Mouse (Mus musculus) neural tube, embryonic 15.5 days (tissue): ENCODE measurements around the gene B3galt5. TPM values are rescaled to one million over a fixed set of nuclear protein-coding genes. Genes with fewer than 3 reads are reported as not detected.
A peak's percentile ranks its signal among the peaks of the same experiment; 100 is the strongest.

Source experiments
- ATAC-seq: fragments of 200-750 bp; cut with Nextera tagmentation; 2 replicates; pipeline ENCODE4 v1.8.0; 2017; ENCODE audit warnings: mild to moderate bottlenecking, moderate TSS enrichment, moderate library complexity; ENCODE audit not compliant: low FRiP score
- H3K27ac ChIP-seq: fragments of 300-500 bp; sonication (generic); replicated peaks from 2 replicates; pipeline ENCODE4 v1.5.1; 2015; ENCODE audit warnings: mild to moderate bottlenecking, inconsistent platforms
- H3K27me3 ChIP-seq: fragments of 300-500 bp; sonication (generic); replicated peaks from 2 replicates; pipeline ENCODE4 v1.6.1; 2015; ENCODE audit warnings: inconsistent platforms
- H3K36me3 ChIP-seq: fragments of 300-500 bp; sonication (generic); 2 replicates; pipeline ENCODE4 v1.6.1; 2015; ENCODE audit warnings: inconsistent platforms
- H3K4me1 ChIP-seq: fragments of 300-500 bp; sonication (generic); 2 replicates; pipeline ENCODE4 v1.6.1; 2015; ENCODE audit warnings: inconsistent platforms
- H3K4me2 ChIP-seq: fragments of 300-500 bp; sonication (generic); 2 replicates; pipeline ENCODE4 v1.6.1; 2015; ENCODE audit warnings: inconsistent platforms, mild to moderate bottlenecking, moderate library complexity
- H3K4me3 ChIP-seq: fragments of 300-500 bp; sonication (generic); replicated peaks from 2 replicates; pipeline ENCODE4 v1.5.1; 2015; ENCODE audit warnings: mild to moderate bottlenecking, inconsistent platforms
- H3K9ac ChIP-seq: fragments of 300-500 bp; sonication (generic); replicated peaks from 2 replicates; pipeline ENCODE4 v1.6.1; 2015; ENCODE audit warnings: mild to moderate bottlenecking, inconsistent platforms
- H3K9me3 ChIP-seq: fragments of 300-500 bp; sonication (generic); replicated peaks from 2 replicates; pipeline ENCODE4 v1.6.1; 2016; ENCODE audit warnings: inconsistent platforms
- WGBS: fragments of 180-500 bp; shearing (Covaris S2); methylation state at CpG from one replicate; pipeline ENCODE4 v1.1.7; 2015; ENCODE audit warnings: mixed read lengths; 5-methylcytosine and 5-hydroxymethylcytosine counted together
- polyA plus RNA-seq: library from polyadenylated mRNA; unstranded; fragments of >200 nt; fragmentation: Nextera tagmentation; extraction: Ambion mirVana; gene quantifications from 2 replicates; pipeline ENCODE4 v1.2.1, GENCODE M21; 2015

Gene B3galt5
- polyA plus RNA-seq, 1 experiment from 2014 or later, result 6.2 TPM

GRCm38 (mm10) chr16:96272929-96273619 lies 37.5 kb downstream of the B3galt5 start:
- H3K27ac ChIP-seq, result no peak overlapping the region
- H3K4me2 ChIP-seq, result no peak overlapping the region
- H3K4me1 ChIP-seq, result 0 out of 2 replicates have a peak, but pooled peaks cover 2% of the 10 kb centered on the region
- H3K36me3 ChIP-seq, result no peaks in the 10 kb centered on the region
- no peak overlapping the region for H3K9ac ChIP-seq
- H3K27me3 ChIP-seq, result no peaks in the 10 kb centered on the region
- no peak for ATAC-seq
- no peak overlapping the region for H3K4me3 ChIP-seq
- H3K9me3 ChIP-seq, result no peaks in the 10 kb centered on the region
- 58% methylated on average over 14 of the region's 14 CpGs for WGBS

- Histone ChIP-seq H3K9me3 (no peaks in the 10 kb centered on the region), H3K4me1 (peaks cover 33% of the 10 kb centered on the region), H3K36me3 (no peaks in the 10 kb centered on the region), H3K4me3 (no peak overlapping the region), H3K27ac (no peak overlapping the region), H3K9ac (no peak overlapping the region), H3K4me2 (no peak overlapping the region), H3K27me3 (no peaks in the 10 kb centered on the region)
- no peak for ATAC-seq
- 80% methylated on average over 3 of the region's 3 CpGs for WGBS
Measured at GRCm38 (mm10) chr16:96276596-96276995, 41.0 kb downstream of the B3galt5 start.

DNA sequence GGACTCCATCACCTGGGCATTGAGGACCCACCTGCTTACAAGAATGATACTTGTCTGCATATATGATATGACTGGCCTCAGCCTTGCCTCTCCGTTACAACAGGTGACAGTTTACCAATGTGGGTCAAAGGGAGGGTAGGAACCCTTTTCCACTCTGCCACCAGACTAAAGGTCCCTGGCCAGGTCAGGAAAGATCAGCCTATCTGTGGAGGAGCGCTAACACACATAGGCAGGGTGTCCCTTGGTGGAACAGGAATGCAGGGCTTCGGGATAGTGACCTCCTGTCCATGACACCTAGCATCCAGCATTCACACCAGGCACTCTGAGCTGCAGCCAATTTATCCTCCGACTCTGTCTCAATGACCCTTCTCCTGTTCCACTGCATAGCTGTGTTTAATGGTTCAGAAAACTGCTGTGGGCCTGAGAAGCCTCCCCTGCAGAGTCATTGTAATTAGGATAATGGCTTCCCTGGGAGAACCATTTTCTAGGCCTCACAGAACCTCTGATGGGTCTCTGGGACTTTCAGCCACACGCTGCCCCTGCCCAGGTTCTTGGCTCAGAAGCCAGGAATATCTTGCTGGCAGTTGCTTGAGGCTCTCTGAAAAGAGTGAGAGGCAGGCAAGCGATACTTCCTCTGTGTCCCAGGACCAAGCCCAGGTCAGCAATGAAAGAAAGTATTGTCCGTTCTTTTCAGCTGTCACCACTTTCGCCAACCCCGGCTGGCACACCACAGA lies 43.1 kb downstream of the B3galt5 start:
- 27% methylated on average over 9 of the region's 9 CpGs for WGBS
- Histone ChIP-seq H3K27me3 (no peaks in the 10 kb centered on the region), H3K27ac (peak overlapping the region; percentile 41; the same call in 1 of the 2 replicates), H3K9me3 (no peaks in the 10 kb centered on the region), H3K9ac (no peak overlapping the region), H3K4me1 (peaks cover 38% of the 10 kb centered on the region), H3K4me3 (no peak overlapping the region), H3K36me3 (no peaks in the 10 kb centered on the region), H3K4me2 (no peak overlapping the region)
- 0 out of 2 replicates have a peak, but pooled peaks have one; percentile 15 for ATAC-seq

DNA sequence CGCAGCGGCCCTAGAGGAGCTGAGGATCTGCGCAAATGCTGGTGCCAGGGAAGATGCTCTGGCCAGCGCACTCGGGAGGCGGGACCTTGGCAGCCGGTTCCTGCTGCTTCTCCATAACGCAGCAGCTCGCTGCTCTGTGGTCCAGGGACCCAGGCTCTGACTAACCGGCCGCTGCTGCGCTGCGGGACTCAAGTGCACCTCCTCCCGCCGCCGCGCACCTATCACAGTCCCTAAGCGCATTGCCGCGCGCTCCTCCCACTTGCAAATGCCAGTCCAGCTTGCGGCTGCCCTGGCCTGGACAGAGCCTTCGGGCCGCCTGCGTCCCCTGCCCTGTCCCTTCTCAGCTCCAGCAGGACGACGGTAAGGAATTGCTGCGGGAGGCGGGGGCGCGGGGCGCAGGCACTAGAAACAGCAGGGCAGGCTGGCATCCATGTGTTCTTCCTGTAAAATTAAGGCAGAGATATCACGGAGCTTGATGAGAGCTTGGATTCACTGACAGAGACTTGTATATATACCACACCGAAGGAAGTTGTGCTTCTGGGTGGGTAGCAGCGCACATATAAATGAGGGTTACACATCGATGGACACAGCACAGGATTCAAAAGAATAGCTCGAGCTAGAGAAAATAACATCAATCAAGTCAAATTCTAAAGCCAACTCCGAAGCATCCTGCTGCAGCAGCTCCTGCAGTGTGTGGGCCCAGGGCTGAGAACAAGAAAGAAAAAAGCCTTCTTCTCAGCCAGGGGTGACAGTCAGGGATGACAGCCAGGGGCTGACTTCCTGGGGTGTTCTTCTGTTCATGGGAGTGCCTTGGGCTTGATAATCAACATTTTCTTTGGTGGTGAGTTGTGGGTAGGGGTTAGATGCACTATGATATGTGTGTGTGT lies 45.4 kb downstream of the B3galt5 start:
- ATAC-seq, result peak; percentile 78

GRCm38 (mm10) chr16:96282566-96282965 lies 47.0 kb downstream of the B3galt5 start:
- H3K4me3 ChIP-seq, result no peak overlapping the region
- H3K4me1 ChIP-seq, result peaks cover 38% of the 10 kb centered on the region
- H3K9ac ChIP-seq, result no peak overlapping the region
- no peaks in the 10 kb centered on the region for H3K9me3 ChIP-seq
- WGBS, result 96% methylated on average over 9 of the region's 9 CpGs
- no peak overlapping the region for H3K27ac ChIP-seq
- no peaks in the 10 kb centered on the region for H3K36me3 ChIP-seq
- peak overlapping the region; percentile 93 for H3K4me2 ChIP-seq
- ATAC-seq, result no peak
- H3K27me3 ChIP-seq, result no peaks in the 10 kb centered on the region

More for the DNA sequence above, 45.4 kb downstream of the B3galt5 start:
- under 1% methylated on average over 38 of the region's 38 CpGs for WGBS
- H3K9ac ChIP-seq, result peak overlapping the region; percentile 69
- no peaks in the 10 kb centered on the region for H3K9me3 ChIP-seq
- H3K4me1 ChIP-seq, result peaks cover 38% of the 10 kb centered on the region
- H3K27me3 ChIP-seq, result no peaks in the 10 kb centered on the region
- no peaks in the 10 kb centered on the region for H3K36me3 ChIP-seq
- H3K4me2 ChIP-seq, result peak overlapping the region; percentile 93
- peak overlapping the region; percentile 56 for H3K4me3 ChIP-seq
- H3K27ac ChIP-seq, result peak overlapping the region; percentile 74

- 70% methylated on average over 9 of the region's 9 CpGs for WGBS
- no peak for ATAC-seq
- H3K4me1 ChIP-seq, result no peaks in the 10 kb centered on the region
- no peak overlapping the region for H3K9ac ChIP-seq
- H3K4me2 ChIP-seq, result no peak overlapping the region
- no peaks in the 10 kb centered on the region for H3K9me3 ChIP-seq
- no peak overlapping the region for H3K4me3 ChIP-seq
- H3K27ac ChIP-seq, result no peak overlapping the region
- H3K36me3 ChIP-seq, result no peaks in the 10 kb centered on the region
- no peaks in the 10 kb centered on the region for H3K27me3 ChIP-seq
Measured at GRCm38 (mm10) chr16:96291885-96292284, 56.3 kb downstream of the B3galt5 start.

- H3K27me3 ChIP-seq, result no peaks in the 10 kb centered on the region
- no peak overlapping the region for H3K9ac ChIP-seq
- no peak overlapping the region for H3K4me3 ChIP-seq
- H3K9me3 ChIP-seq, result no peaks in the 10 kb centered on the region
- H3K36me3 ChIP-seq, result no peaks in the 10 kb centered on the region
- no peak for ATAC-seq
- WGBS, result 68% methylated on average over 15 of the region's 15 CpGs
- no peak overlapping the region for H3K4me2 ChIP-seq
- H3K27ac ChIP-seq, result no peak overlapping the region
- H3K4me1 ChIP-seq, result no peaks in the 10 kb centered on the region
Measured at GRCm38 (mm10) chr16:96292530-96293173, 57.1 kb downstream of the B3galt5 start.

DNA sequence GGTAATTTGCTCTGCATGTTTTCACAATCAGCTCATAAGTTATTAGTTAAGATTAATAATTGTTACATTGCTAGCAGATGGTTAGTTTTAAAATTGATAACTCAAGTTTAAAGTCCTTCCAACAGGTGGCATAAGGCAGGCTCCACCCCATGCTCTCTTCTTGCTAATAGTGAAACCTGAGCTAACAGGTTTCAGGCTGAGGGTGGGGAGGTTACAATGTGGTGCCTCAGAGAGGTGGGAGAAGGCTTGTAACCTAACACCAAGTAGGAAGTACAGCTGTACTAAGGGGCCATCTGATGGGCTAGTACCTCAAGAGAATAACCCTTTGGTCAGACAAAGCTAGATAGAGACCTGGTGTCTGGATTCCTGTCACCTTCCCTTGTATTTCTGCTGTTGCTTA lies 62.5 kb downstream of the B3galt5 start:
- ATAC-seq, result no peak
- Histone ChIP-seq H3K27ac (no peak overlapping the region), H3K9ac (no peak overlapping the region), H3K9me3 (no peaks in the 10 kb centered on the region), H3K4me3 (no peak overlapping the region), H3K36me3 (no peaks in the 10 kb centered on the region), H3K4me1 (no peaks in the 10 kb centered on the region), H3K27me3 (no peaks in the 10 kb centered on the region), H3K4me2 (no peak overlapping the region)

- H3K4me2 ChIP-seq, result no peak overlapping the region
- H3K27ac ChIP-seq, result no peak overlapping the region
- no peaks in the 10 kb centered on the region for H3K9me3 ChIP-seq
- no peak for ATAC-seq
- H3K9ac ChIP-seq, result no peak overlapping the region
- no peaks in the 10 kb centered on the region for H3K4me1 ChIP-seq
- H3K4me3 ChIP-seq, result no peak overlapping the region
- 75% methylated on average over 3 of the region's 3 CpGs for WGBS
- H3K27me3 ChIP-seq, result no peaks in the 10 kb centered on the region
- no peaks in the 10 kb centered on the region for H3K36me3 ChIP-seq
Measured at GRCm38 (mm10) chr16:96298574-96298973, 63.0 kb downstream of the B3galt5 start.

- ATAC-seq, result no peak
- H3K4me2 ChIP-seq, result no peak overlapping the region
- no peaks in the 10 kb centered on the region for H3K9me3 ChIP-seq
- no peak overlapping the region for H3K27ac ChIP-seq
- H3K27me3 ChIP-seq, result no peaks in the 10 kb centered on the region
- H3K4me3 ChIP-seq, result no peak overlapping the region
- H3K9ac ChIP-seq, result no peak overlapping the region
- H3K4me1 ChIP-seq, result peaks cover 5% of the 10 kb centered on the region; the same call in 1 of the 2 replicates
- whole genome bisulfite sequencing, result 58% methylated on average over 4 of the region's 4 CpGs
- no peaks in the 10 kb centered on the region for H3K36me3 ChIP-seq
Measured at GRCm38 (mm10) chr16:96303356-96303755, 67.8 kb downstream of the B3galt5 start.

- H3K4me3 ChIP-seq, result no peak overlapping the region
- ATAC-seq, result no peak
- no peaks in the 10 kb centered on the region for H3K36me3 ChIP-seq
Measured at GRCm38 (mm10) chr16:96304438-96304837, 68.8 kb downstream of the B3galt5 start.

More at GRCm38 (mm10) chr16:96304438-96304837, 68.8 kb downstream of the B3galt5 start:
- H3K9me3 ChIP-seq, result no peaks in the 10 kb centered on the region
- H3K27ac ChIP-seq, result no peak overlapping the region
- H3K9ac ChIP-seq, result no peak overlapping the region
- H3K4me1 ChIP-seq, result peaks cover 5% of the 10 kb centered on the region; the same call in 1 of the 2 replicates
- no peak overlapping the region for H3K4me2 ChIP-seq
- no peaks in the 10 kb centered on the region for H3K27me3 ChIP-seq
